Mouse (Mus musculus) erythroblast, embryonic 14.5 days (primary cell): ENCODE measurements around the gene Trappc2.

Experiments used
- GATA1 ChIP-seq: IDR thresholded peaks from 2 replicates; pipeline ENCODE4 v1.6.1; 2012; ENCODE audit warnings: low read length, inconsistent platforms, mixed read lengths
- TAL1 ChIP-seq: IDR thresholded peaks from 3 replicates; pipeline ENCODE4 v1.6.1; 2012; ENCODE audit warnings: low read length, inconsistent platforms, mixed read lengths

- no peak for TF ChIP-seq TAL1
- TF ChIP-seq GATA1, result no peak
These were observed 54.7 kb downstream of the Trappc2 start for GRCm38 (mm10) chrX:166495052-166495451.
